11 mouse cellular contexts compared by ENCODE assay signal in the genomic region with DNA sequence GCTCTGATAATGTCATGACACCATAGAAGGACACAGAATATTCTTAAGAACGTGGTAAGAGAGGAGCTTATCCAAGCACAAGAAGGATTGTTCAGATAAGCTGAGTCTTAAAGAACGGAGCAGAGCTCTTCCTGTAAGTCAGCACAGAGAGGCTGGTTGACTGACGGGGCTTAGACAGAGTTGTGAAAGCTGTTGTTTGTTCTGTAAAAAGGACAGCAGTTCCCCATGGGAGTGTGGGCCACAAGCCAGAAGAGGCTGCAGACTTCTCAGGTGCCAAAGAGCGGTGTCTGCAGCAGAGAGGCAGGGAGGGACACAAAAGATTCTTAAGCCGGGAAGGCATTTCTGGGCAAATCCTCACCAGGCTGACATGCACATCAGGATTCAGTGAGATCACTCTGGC. TPM values are rescaled to one million over a fixed set of nuclear protein-coding genes. Genes with fewer than 3 reads are reported as not detected.
A peak's percentile ranks its signal among the peaks of the same experiment; 100 is the strongest.
DNase-seq lines count a peak whose midpoint lies in the region; ATAC-seq and TF ChIP-seq lines count a peak whose summit lies in the region.
"Had no signal": no experiment of that assay in that cellular context is flagged by ENCODE, and none has a peak within 500 bp of the region (broad histone marks: within the 10 kb centered on the region; RNA-seq: fewer than 3 reads in every experiment).

No protein-coding gene starts in this region.

- no peaks in the 10 kb centered on the region for H3K27me3 ChIP-seq in heart, embryonic 12.5 days (replicated peaks)
- H3K27me3 ChIP-seq: embryonic facial prominence, embryonic 15.5 days; hindbrain, embryonic 12.5 days had no signal

- H3K4me1 ChIP-seq in heart, embryonic 12.5 days (replicated peaks) = peaks cover 14% of the 10 kb centered on the region
- H3K4me1 ChIP-seq: embryonic facial prominence, embryonic 15.5 days; hindbrain, embryonic 12.5 days had no signal

- no peak for TF ChIP-seq CTCF in layer of hippocampus, adult 2 months (conservative IDR thresholded peaks at IDR 0.05)

- H3K9ac ChIP-seq in heart, embryonic 12.5 days = no peak overlapping the region
- H3K9ac ChIP-seq: embryonic facial prominence, embryonic 15.5 days; hindbrain, embryonic 12.5 days had no signal

- no peaks in the 10 kb centered on the region for H3K9me3 ChIP-seq in heart, embryonic 12.5 days (replicated peaks)
- H3K9me3 ChIP-seq: embryonic facial prominence, embryonic 15.5 days; hindbrain, embryonic 12.5 days had no signal

- no peak overlapping the region for H3K4me3 ChIP-seq in heart, embryonic 12.5 days
- H3K4me3 ChIP-seq in layer of hippocampus, adult 2 months = no peak overlapping the region
- H3K4me3 ChIP-seq: embryonic facial prominence, embryonic 15.5 days; hindbrain, embryonic 12.5 days; myocyte had no signal

- peak; percentile 85 for DNase-seq in heart, adult 11 months
- peak; percentile 43 to 58 for DNase-seq in right cerebral cortex, postnatal 10 days (ENCODE audit: low spot score in 2 of 2)
- no peak for DNase-seq in right cerebral cortex, postnatal 36 days (ENCODE audit: low spot score in 2 of 2)
- peak; percentile 35 to 53 for DNase-seq in layer of hippocampus, adult 2 months (ENCODE audit: low spot score in 2 of 2)
- DNase-seq in Muller cell, postnatal 12 days (ENCODE audit: inconsistent ontology term) = no peak
- DNase-seq in kidney, adult 9 months = no peak

- ATAC-seq in heart, embryonic 12.5 days (ENCODE audit: insufficient number of reproducible peaks, low FRiP score) = no peak
- no peak for ATAC-seq in erythroblast, adult 5-6 weeks (replicated peaks; ENCODE audit: low FRiP score, poor library complexity, severe bottlenecking)

- H3K36me3 ChIP-seq in heart, embryonic 12.5 days = peaks cover 39% of the 10 kb centered on the region

- H3K27ac ChIP-seq in heart, embryonic 12.5 days (ENCODE audit: poor library complexity, severe bottlenecking) = no peak overlapping the region
- peak overlapping the region; percentile 61; the same call in 1 of the 2 replicates for H3K27ac ChIP-seq in layer of hippocampus, adult 2 months
- H3K27ac ChIP-seq: embryonic facial prominence, embryonic 15.5 days; hindbrain, embryonic 12.5 days had no signal

- 77% methylated on average over 5 of the region's 5 CpGs for WGBS in heart, embryonic 12.5 days

- H3K4me2 ChIP-seq in heart, embryonic 12.5 days = no peak overlapping the region
- H3K4me2 ChIP-seq: embryonic facial prominence, embryonic 15.5 days; hindbrain, embryonic 12.5 days had no signal

RNA-seq across cellular contexts. Expression of gene Golt1b, which starts 7.6 kb away (rescaled TPM):
- polyA plus RNA-seq in heart, embryonic 12.5 days (2016; fragmentation: Nextera tagmentation; extraction: Ambion mirVana) = 89.9 and 91.5 TPM in 2 replicates
- total RNA-seq in layer of hippocampus, adult 2 months (2021) = 10 to 100 TPM; 28.6 TPM
- total RNA-seq in erythroblast, adult 5-6 weeks (2015; ENCODE audit: low replicate concordance) = 6.3 and 13.2 TPM in 2 replicates
- total RNA-seq in erythroblast, adult 5-6 weeks (2017; ENCODE audit: low replicate concordance) = 9.1 and 10.7 TPM in 2 replicates

RNA-seq across cellular contexts. Expression of gene Recql, which starts 7.8 kb away (rescaled TPM):
- 24.0 and 24.1 TPM in 2 replicates for polyA plus RNA-seq in heart, embryonic 12.5 days (2016; fragmentation: Nextera tagmentation; extraction: Ambion mirVana)
- 10 to 100 TPM; 26.7 to 26.9 TPM for total RNA-seq in layer of hippocampus, adult 2 months (2021)
- total RNA-seq in erythroblast, adult 5-6 weeks (2015; ENCODE audit: low replicate concordance) = 2.7 and 7.1 TPM in 2 replicates
- 7.9 and 8.8 TPM in 2 replicates for total RNA-seq in erythroblast, adult 5-6 weeks (2017; ENCODE audit: low replicate concordance)

RNA-seq across cellular contexts. Expression of gene Spx, which starts 18.6 kb away (rescaled TPM):
- 0.64 and 0.71 TPM in 2 replicates for polyA plus RNA-seq in heart, embryonic 12.5 days (2016; fragmentation: Nextera tagmentation; extraction: Ambion mirVana)
- total RNA-seq in layer of hippocampus, adult 2 months (2021) = 1 to 10 TPM; 1.2 to 2.9 TPM
- not detected in 2 replicates for total RNA-seq in erythroblast, adult 5-6 weeks (2015; ENCODE audit: low replicate concordance)
- total RNA-seq in erythroblast, adult 5-6 weeks (2017; ENCODE audit: low replicate concordance) = 1.8 TPM in 1 of 2 replicates, not detected in the other

RNA-seq across cellular contexts. Expression of gene Pyroxd1, which starts 49.2 kb away (rescaled TPM):
- 14.7 and 15.7 TPM in 2 replicates for polyA plus RNA-seq in heart, embryonic 12.5 days (2016; fragmentation: Nextera tagmentation; extraction: Ambion mirVana)
- total RNA-seq in layer of hippocampus, adult 2 months (2021) = 10 to 100 TPM; 12.8 to 15.7 TPM
- total RNA-seq in erythroblast, adult 5-6 weeks (2015; ENCODE audit: low replicate concordance) = 3.3 and 3.6 TPM in 2 replicates
- 0.70 and 2.6 TPM in 2 replicates for total RNA-seq in erythroblast, adult 5-6 weeks (2017; ENCODE audit: low replicate concordance)

Comparison
In these comparisons a context has a peak if more than half of its experiments do, and no peak if none do; other contexts are left out.
1. DNase-seq: peak in heart, adult 11 months (single experiment), right cerebral cortex, postnatal 10 days (2 of 2) and layer of hippocampus, adult 2 months (2 of 2); none in right cerebral cortex, postnatal 36 days (0 of 2), Muller cell, postnatal 12 days (single experiment) and kidney, adult 9 months (single experiment).